Mouse (Mus musculus) CH12.LX (cell line): ENCODE results near the gene Nucb1. TPM values are rescaled to one million over a fixed set of nuclear protein-coding genes. Genes with fewer than 3 reads are reported as not detected.

ENCODE experiments used
- DNase-seq: peaks from one replicate; pipeline ENCODE4 v3.0.0-alpha.2; 2013; ENCODE audit errors: extremely low read depth
- H3K27ac ChIP-seq: 2 replicates; pipeline ENCODE4 v1.5.1; 2012; ENCODE audit warnings: low read depth, mild to moderate bottlenecking, control low read depth, moderate library complexity; ENCODE audit not compliant: insufficient read depth
- H3K27me3 ChIP-seq: replicated peaks from 2 replicates; pipeline ENCODE3; 2012; ENCODE audit warnings: inconsistent platforms
- H3K36me3 ChIP-seq, 2 experiments: replicated peaks in 1 of 2; 2 replicates each; pipeline versions ENCODE3 to v1.6.1; 2012; ENCODE audit warnings: inconsistent platforms in 1 of 2, low read length in 1 of 2, mild to moderate bottlenecking in 1 of 2, mixed read lengths in 1 of 2, moderate library complexity in 1 of 2; ENCODE audit not compliant: control insufficient read depth in 1 of 2, insufficient read depth in 1 of 2
- H3K4me1 ChIP-seq, 2 experiments: 2 replicates each; pipeline ENCODE4 v1.6.1; 2012; ENCODE audit warnings: inconsistent platforms in 1 of 2, moderate library complexity in 1 of 2; ENCODE audit not compliant: insufficient read depth in 2 of 2, control insufficient read depth in 1 of 2
- H3K4me2 ChIP-seq: 2 replicates; pipeline ENCODE4 v1.6.1; 2012; ENCODE audit warnings: low read depth, mild to moderate bottlenecking, control low read depth; ENCODE audit not compliant: poor library complexity, insufficient read depth, severe bottlenecking
- H3K4me3 ChIP-seq, 3 experiments: fragments of 150-350 bp in 1 of 3; sonication (generic) in 1 of 3; replicated peaks in 1 of 3; 2 replicates each; pipeline versions ENCODE3 to v1.5.1; 2011 to 2012; ENCODE audit warnings: low read depth in 2 of 3, low read length in 2 of 3, mild to moderate bottlenecking in 2 of 3, moderate library complexity in 2 of 3, control low read depth in 1 of 3, improper control_type of control experiment in 1 of 3, inconsistent platforms in 1 of 3, mixed read lengths in 1 of 3; ENCODE audit not compliant: poor library complexity in 1 of 3
- H3K79me2 ChIP-seq: replicated peaks from 2 replicates; pipeline ENCODE4 v1.6.1; 2012; ENCODE audit warnings: mild to moderate bottlenecking, moderate library complexity; ENCODE audit not compliant: control insufficient read depth, poor library complexity, insufficient read depth, severe bottlenecking; ENCODE audit errors: extremely low read depth
- H3K9ac ChIP-seq: 2 replicates; pipeline ENCODE4 v1.6.1; 2012; ENCODE audit warnings: low read depth, mild to moderate bottlenecking, control low read depth, moderate library complexity; ENCODE audit not compliant: insufficient read depth
- H3K9me3 ChIP-seq: replicated peaks from 2 replicates; pipeline ENCODE3; 2012; ENCODE audit warnings: low read length, inconsistent platforms, mixed read lengths
- BHLHE40 ChIP-seq: IDR thresholded peaks from 2 replicates; pipeline ENCODE4 v1.6.1; 2011; ENCODE audit warnings: mild to moderate bottlenecking, low read depth, low read length, improper control_type of control experiment
- CHD1 ChIP-seq: IDR thresholded peaks from 2 replicates; pipeline ENCODE4 v1.6.1; 2012; ENCODE audit warnings: low read depth, low read length, improper control_type of control experiment, inconsistent platforms
- CHD2 ChIP-seq: IDR thresholded peaks from 2 replicates; pipeline ENCODE4 v1.6.1; 2011; ENCODE audit warnings: low read length, improper control_type of control experiment
- CTCF ChIP-seq, 2 experiments: IDR thresholded peaks in 1 of 2; conservative IDR thresholded peaks in 1 of 2; 2 replicates each; pipeline ENCODE4 v1.5.1; 2011 to 2012; ENCODE audit warnings: low read depth in 2 of 2, low read length in 2 of 2, improper control_type of control experiment in 1 of 2, inconsistent platforms in 1 of 2, mild to moderate bottlenecking in 1 of 2, moderate library complexity in 1 of 2
- E2F4 ChIP-seq: IDR thresholded peaks from 2 replicates; pipeline ENCODE4 v1.6.1; 2011; ENCODE audit warnings: low read depth, low read length, improper control_type of control experiment; ENCODE audit not compliant: insufficient replicate concordance
- ELF1 ChIP-seq: IDR thresholded peaks from 2 replicates; pipeline ENCODE4 v1.6.1; 2014; ENCODE audit warnings: low read depth, mild to moderate bottlenecking, inconsistent platforms, low read length, improper control_type of control experiment
- EP300 ChIP-seq: IDR thresholded peaks from 2 replicates; pipeline ENCODE4 v1.6.1; 2011; ENCODE audit warnings: low read length, improper control_type of control experiment
- GABPA ChIP-seq: IDR thresholded peaks from 2 replicates; pipeline ENCODE4 v1.6.1; 2012; ENCODE audit warnings: low read depth, low read length, improper control_type of control experiment, inconsistent platforms; ENCODE audit not compliant: insufficient replicate concordance
- HCFC1 ChIP-seq: IDR thresholded peaks from 2 replicates; pipeline ENCODE4 v1.6.1; 2012; ENCODE audit warnings: low read depth, mild to moderate bottlenecking, inconsistent platforms, low read length, improper control_type of control experiment
- IRF4 ChIP-seq: IDR thresholded peaks from 2 replicates; pipeline ENCODE4 v1.6.1; 2014; ENCODE audit warnings: low read depth, mild to moderate bottlenecking, inconsistent platforms, low read length, improper control_type of control experiment
- JUND ChIP-seq: conservative IDR thresholded peaks from 2 replicates; pipeline ENCODE4 v1.6.1; 2011; ENCODE audit warnings: low read depth, low read length, improper control_type of control experiment
- KAT2A ChIP-seq: IDR thresholded peaks from 2 replicates; pipeline ENCODE4 v1.6.1; 2012; ENCODE audit warnings: low read length, improper control_type of control experiment, inconsistent platforms; ENCODE audit not compliant: insufficient replicate concordance
- MAFK ChIP-seq: IDR thresholded peaks from 2 replicates; pipeline ENCODE4 v1.6.1; 2011; ENCODE audit warnings: low read length, improper control_type of control experiment; ENCODE audit not compliant: insufficient replicate concordance
- MEF2A ChIP-seq: IDR thresholded peaks from 2 replicates; pipeline ENCODE4 v1.6.1; 2014; ENCODE audit warnings: low read depth, mild to moderate bottlenecking, inconsistent platforms, low read length, improper control_type of control experiment, borderline replicate concordance
- MXI1 ChIP-seq: IDR thresholded peaks from 2 replicates; pipeline ENCODE4 v1.6.1; 2011; ENCODE audit warnings: mild to moderate bottlenecking, low read depth, low read length, improper control_type of control experiment
- MYC ChIP-seq: IDR thresholded peaks from 2 replicates; pipeline ENCODE4 v1.6.1; 2011; ENCODE audit warnings: low read depth, mild to moderate bottlenecking, improper control_type of control experiment, low read length
- NELFE ChIP-seq: IDR thresholded peaks from 2 replicates; pipeline ENCODE4 v1.6.1; 2011; ENCODE audit warnings: low read depth, low read length, improper control_type of control experiment
- NRF1 ChIP-seq: IDR thresholded peaks from 2 replicates; pipeline ENCODE4 v1.6.1; 2014; ENCODE audit warnings: low read depth, mild to moderate bottlenecking, inconsistent platforms, low read length, improper control_type of control experiment, moderate library complexity
- POLR2A ChIP-seq: IDR thresholded peaks from 2 replicates; pipeline ENCODE4 v1.6.1; 2011; ENCODE audit warnings: low read depth, mild to moderate bottlenecking, improper control_type of control experiment, low read length
- POLR2AphosphoS2 ChIP-seq: IDR thresholded peaks from 2 replicates; pipeline ENCODE4 v1.6.1; 2011; ENCODE audit warnings: low read depth, low read length, improper control_type of control experiment
- RAD21 ChIP-seq: IDR thresholded peaks from 2 replicates; pipeline ENCODE4 v1.6.1; 2011; ENCODE audit warnings: low read depth, mild to moderate bottlenecking, low read length, improper control_type of control experiment, moderate library complexity
- RCOR1 ChIP-seq: conservative IDR thresholded peaks from 2 replicates; pipeline ENCODE4 v1.6.1; 2012; ENCODE audit warnings: low read depth, mild to moderate bottlenecking, inconsistent platforms, low read length, improper control_type of control experiment
- SIN3A ChIP-seq: IDR thresholded peaks from 2 replicates; pipeline ENCODE4 v1.6.1; 2012; ENCODE audit warnings: low read length, improper control_type of control experiment, inconsistent platforms
- SMC3 ChIP-seq: IDR thresholded peaks from 2 replicates; pipeline ENCODE4 v1.6.1; 2011; ENCODE audit warnings: low read depth, low read length, improper control_type of control experiment
- TBP ChIP-seq: conservative IDR thresholded peaks from 2 replicates; pipeline ENCODE4 v1.6.1; 2011; ENCODE audit warnings: low read depth, low read length, improper control_type of control experiment
- TCF12 ChIP-seq: IDR thresholded peaks from 2 replicates; pipeline ENCODE4 v1.6.1; 2014; ENCODE audit warnings: low read depth, mild to moderate bottlenecking, inconsistent platforms, low read length, improper control_type of control experiment
- UBTF ChIP-seq: IDR thresholded peaks from 2 replicates; pipeline ENCODE4 v1.6.1; 2012; ENCODE audit warnings: low read depth, mild to moderate bottlenecking, inconsistent platforms, low read length, improper control_type of control experiment, moderate library complexity
- USF1 ChIP-seq: IDR thresholded peaks from 2 replicates; pipeline ENCODE4 v1.6.1; 2014; ENCODE audit warnings: low read depth, mild to moderate bottlenecking, inconsistent platforms, low read length, improper control_type of control experiment
- USF2 ChIP-seq: conservative IDR thresholded peaks from 2 replicates; pipeline ENCODE4 v1.6.1; 2011; ENCODE audit warnings: low read depth, low read length, improper control_type of control experiment
- ZKSCAN1 ChIP-seq: IDR thresholded peaks from 2 replicates; pipeline ENCODE4 v1.6.1; 2012; ENCODE audit warnings: low read depth, inconsistent platforms, low read length, improper control_type of control experiment, borderline replicate concordance
- ZMIZ1 ChIP-seq: IDR thresholded peaks from 2 replicates; pipeline ENCODE4 v1.6.1; 2012; ENCODE audit warnings: low read depth, mild to moderate bottlenecking, inconsistent platforms, low read length, improper control_type of control experiment
- dilution Hi-C: fragments of 300-500 bp; cut with MboI; formaldehyde crosslinking; loops from 2 replicates; pipeline ENCODE4 v1.14.3; 2020; ENCODE audit warnings: low sequenced_read_pairs; ENCODE audit not compliant: extremely low pct_unique_long_range_greater_than_20kb, extremely low pct_ligation_motif_present
- in situ Hi-C: fragments of 300-500 bp; cut with MboI; formaldehyde crosslinking; loops from 3 replicates; pipeline ENCODE4 v1.14.3; 2019; ENCODE audit warnings: low sequenced_read_pairs, low pct_ligation_motif_present, low pct_unique_long_range_greater_than_20kb, mixed read lengths
- polyA plus RNA-seq: library from polyadenylated mRNA; unstranded; fragments of >175 nt; gene quantifications from 2 replicates; pipeline ENCODE4 v1.2.1, GENCODE M21; 2012; ENCODE audit warnings: low read depth; ENCODE audit not compliant: insufficient read length
- total RNA-seq, 2 experiments: library from RNA; depleted of rRNA; stranded (reverse); fragments of 300-350 nt in 1 of 2; fragments of >200 nt in 1 of 2; gene quantifications; 2 replicates each; pipeline ENCODE4 v1.2.3; 2012 to 2014

The Nucb1 gene
- total and polyA plus RNA-seq, 3 experiments: 40.8 to 90.4 (median 83.4) TPM

DNA sequence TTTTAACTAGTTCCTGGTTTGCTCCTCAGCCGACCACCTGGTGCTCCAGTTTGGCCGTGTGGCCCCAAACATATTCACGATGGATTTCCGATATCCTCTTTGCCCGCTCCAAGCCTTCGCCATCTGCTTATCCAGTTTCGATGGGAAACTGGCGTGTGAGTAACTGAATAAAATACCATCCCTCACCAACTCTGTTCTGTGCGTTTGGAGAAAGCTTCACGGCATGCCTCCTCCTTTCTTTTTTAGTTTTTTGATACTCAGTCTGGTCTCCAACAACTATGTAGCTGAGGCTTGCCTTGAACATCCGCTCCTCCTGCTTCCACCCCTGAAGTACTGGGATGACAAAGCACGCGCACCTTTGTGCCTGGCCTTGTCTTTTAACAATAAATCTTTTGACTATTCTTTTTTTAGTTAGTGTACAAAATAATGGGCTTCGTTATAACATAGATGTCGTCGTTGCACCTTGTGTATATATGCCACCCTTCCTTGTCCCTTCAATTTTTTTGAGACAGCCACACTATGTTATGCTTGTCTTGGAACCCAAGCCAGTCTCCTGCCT, 12.1 kb upstream of the Nucb1 start:
- H3K4me3 ChIP-seq: no peak overlapping the region
- H3K79me2 ChIP-seq: peaks cover 24% of the 10 kb centered on the region
- TF ChIP-seq NRF1 (no peak), ZMIZ1 (0 out of 2 replicates have a peak, but pooled peaks have one; percentile 7), SMC3 (no peak), SIN3A (0 out of 2 replicates have a peak, but pooled peaks have one; percentile 4), POLR2AphosphoS2 (peak; percentile 59; the same call in 1 of the 2 replicates)
- H3K4me1 ChIP-seq: peaks cover 7 to 35% of the 10 kb centered on the region in 2 experiments
- H3K27ac ChIP-seq: peak overlapping the region; percentile 43; the same call in 1 of the 2 replicates
- in situ Hi-C loops (loop anchor here (10.0 kb wide), 1 partner anchor 63 kb away; no protein-coding TSS in a partner anchor), dilution Hi-C loops (no loop called here)
- peaks cover 19 to 29% of the 10 kb centered on the region in 2 experiments for H3K36me3 ChIP-seq
- no peak for DNase-seq
- H3K9ac ChIP-seq: no peak overlapping the region
- no peaks in the 10 kb centered on the region for H3K9me3 ChIP-seq
- H3K4me2 ChIP-seq: 0 out of 2 replicates have a peak overlapping the region, but pooled peaks have one; percentile 18
- no peaks in the 10 kb centered on the region for H3K27me3 ChIP-seq

DNA sequence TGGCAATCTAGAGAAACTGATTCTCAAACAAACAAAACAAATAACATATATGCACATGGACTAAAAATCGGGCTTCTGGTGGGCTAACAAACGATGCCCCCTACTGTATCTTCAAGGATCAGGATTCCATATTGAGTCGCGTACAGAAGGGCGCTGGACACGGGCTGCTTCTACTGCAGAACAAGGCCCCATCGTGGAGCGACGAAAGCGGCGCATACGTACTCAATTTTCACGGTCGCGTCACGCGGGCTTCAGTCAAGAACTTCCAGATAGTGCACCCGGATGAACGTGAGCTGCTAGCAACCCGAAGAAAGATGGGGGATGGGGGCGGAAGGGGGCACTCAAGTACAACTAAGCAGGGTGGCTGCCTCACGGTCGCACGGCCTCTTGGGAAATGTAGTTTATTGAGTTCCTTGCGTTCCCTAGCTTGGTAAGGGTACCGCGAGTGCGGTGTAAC, 11.6 kb upstream of the Nucb1 start:
- peak; percentile 73 for DNase-seq
- Histone ChIP-seq H3K4me1 (peaks cover 7 to 33% of the 10 kb centered on the region in 2 experiments), H3K79me2 (peaks cover 24% of the 10 kb centered on the region), H3K27me3 (no peaks in the 10 kb centered on the region), H3K4me2 (no peak overlapping the region), H3K36me3 (peaks cover 19 to 29% of the 10 kb centered on the region in 2 experiments), H3K9ac (no peak overlapping the region), H3K4me3 (peak overlapping the region; percentile 8 to 48 (median 43)), H3K27ac (peak overlapping the region; percentile 43), H3K9me3 (no peaks in the 10 kb centered on the region)
- dilution Hi-C loops: no loop called here
- in situ Hi-C loops: loop anchor here (10.0 kb wide), 1 partner anchor 63 kb away; no protein-coding TSS in a partner anchor
- TF ChIP-seq USF1: no peak
- TF ChIP-seq RCOR1: no peak
- TF ChIP-seq TBP: no peak
- TF ChIP-seq HCFC1: peak; percentile 94
- TF ChIP-seq ELF1: peak; percentile 71; the same call in 1 of the 2 replicates
- TF ChIP-seq MEF2A: no peak
- peak; percentile 38; the same call in 1 of the 2 replicates for TF ChIP-seq POLR2A
- peak; percentile 6; the same call in 1 of the 2 replicates for TF ChIP-seq GABPA
- TF ChIP-seq NRF1: peak; percentile 34; the same call in 1 of the 2 replicates
- no peak; the same call in none of the 2 replicates for TF ChIP-seq RAD21
- TF ChIP-seq KAT2A: peak; percentile 82; the same call in 1 of the 2 replicates
- TF ChIP-seq ZMIZ1: no peak
- no peak for TF ChIP-seq MAFK
- TF ChIP-seq SMC3: no peak
- no peak for TF ChIP-seq E2F4
- no peak for TF ChIP-seq CHD1
- TF ChIP-seq SIN3A: no peak; the same call in 1 of the 2 replicates
- no peak for TF ChIP-seq MYC
- TF ChIP-seq IRF4: no peak
- TF ChIP-seq ZKSCAN1: no peak
- TF ChIP-seq NELFE: no peak
- TF ChIP-seq BHLHE40: peak; percentile 73
- TF ChIP-seq UBTF: no peak
- no peak for TF ChIP-seq EP300
- TF ChIP-seq TCF12: no peak
- TF ChIP-seq JUND: no peak
- 0 out of 2 replicates have a peak, but pooled peaks have one; percentile 28 for TF ChIP-seq CHD2
- no peak for TF ChIP-seq USF2
- no peak for TF ChIP-seq MXI1
- TF ChIP-seq CTCF (conservative IDR thresholded peaks at IDR 0.05 in 1 of 2, IDR thresholded peaks at IDR 0.05 in 1 of 2; ENCODE audit: low read depth in 2 of 2, low read length in 2 of 2): peak in 1 of 2 experiments; percentile 29; a peak in 1 of 4 replicates
